Mouse (Mus musculus) large intestine, adult 2 months (tissue): ENCODE data around the gene Zfp13. TPM values are rescaled to one million over a fixed set of nuclear protein-coding genes. Genes with fewer than 3 reads are reported as not detected.
A peak's percentile ranks its signal among the peaks of the same experiment; 100 is the strongest.

Experiments used
- DNase-seq: peaks from one replicate; pipeline ENCODE4 v3.0.0-alpha.2; 2012; ENCODE audit warnings: low read depth, low spot score
- WGBS: fragments of 180-500 bp; shearing (Covaris S2); methylation state at CpG from one replicate; pipeline ENCODE4 v1.1.7; 2018; 5-methylcytosine and 5-hydroxymethylcytosine counted together
- polyA plus RNA-seq: library from polyadenylated mRNA; depleted of rRNA; stranded (reverse); fragments of >200 nt; gene quantifications from 2 replicates; pipeline ENCODE4 v1.2.3, GENCODE M21; 2012

The Zfp13 gene
- polyA plus RNA-seq, 1 experiment, result 4.4 TPM

DNA sequence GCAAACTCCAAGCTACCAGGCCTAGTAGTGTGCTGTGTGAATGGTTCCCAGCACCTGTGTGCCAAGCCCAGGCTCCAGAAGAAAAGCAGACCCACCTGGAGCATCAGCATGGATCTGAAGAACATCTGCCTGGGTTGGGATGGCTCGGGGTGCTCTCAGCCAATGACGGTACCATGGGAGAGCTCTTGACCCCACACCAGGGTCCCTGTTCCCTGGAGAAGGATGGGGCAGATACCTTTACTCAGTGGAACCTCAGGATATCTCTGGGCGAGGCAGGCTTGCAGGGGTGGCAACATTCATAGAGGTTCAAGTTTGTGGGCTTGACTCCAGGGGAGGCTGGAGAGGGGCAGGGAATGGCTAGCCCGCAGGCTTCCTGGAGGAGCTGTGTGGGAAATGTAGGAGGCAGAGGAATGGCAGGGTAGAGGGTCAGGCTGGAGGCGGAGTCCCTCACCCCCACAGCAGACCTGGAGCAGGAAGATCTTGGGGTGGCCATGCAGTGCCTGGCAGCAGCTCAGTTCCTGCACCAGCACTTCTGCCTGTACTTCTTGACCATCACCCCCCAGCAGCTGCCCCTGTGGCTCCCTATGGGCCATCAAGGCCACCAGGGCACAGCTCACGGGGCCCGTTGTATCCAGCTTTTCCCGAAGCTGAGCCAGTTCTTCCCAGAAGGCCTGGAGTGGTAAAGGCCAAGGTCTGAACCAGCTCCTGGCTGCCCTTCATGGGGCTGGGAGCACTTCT is 46.2 kb downstream of the Zfp13 start:
- DNase-seq, result no peak
- WGBS, result 91% methylated on average over 8 of the region's 8 CpGs

DNA sequence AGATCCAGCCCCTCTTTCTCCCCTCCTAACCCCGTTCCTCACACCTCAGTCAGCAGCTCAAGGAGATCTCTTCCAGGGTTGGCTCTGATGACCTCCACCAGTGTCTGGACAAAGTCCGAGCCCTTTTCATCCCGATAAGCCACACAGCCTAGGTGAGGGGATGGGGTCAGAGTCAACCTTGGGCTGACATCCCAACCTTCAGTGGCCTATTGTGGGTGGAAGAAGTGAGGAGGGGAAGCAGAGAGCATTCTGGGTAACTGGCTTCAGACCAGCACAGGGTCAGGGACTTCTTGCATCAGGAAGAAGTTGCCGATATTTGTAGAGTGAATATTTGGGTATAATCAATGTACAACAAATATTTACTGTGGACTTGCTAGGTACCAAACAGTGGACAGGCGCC is 47.3 kb downstream of the Zfp13 start:
- DNase-seq, result no peak
- 60% methylated on average over 5 of the region's 5 CpGs for WGBS

DNA sequence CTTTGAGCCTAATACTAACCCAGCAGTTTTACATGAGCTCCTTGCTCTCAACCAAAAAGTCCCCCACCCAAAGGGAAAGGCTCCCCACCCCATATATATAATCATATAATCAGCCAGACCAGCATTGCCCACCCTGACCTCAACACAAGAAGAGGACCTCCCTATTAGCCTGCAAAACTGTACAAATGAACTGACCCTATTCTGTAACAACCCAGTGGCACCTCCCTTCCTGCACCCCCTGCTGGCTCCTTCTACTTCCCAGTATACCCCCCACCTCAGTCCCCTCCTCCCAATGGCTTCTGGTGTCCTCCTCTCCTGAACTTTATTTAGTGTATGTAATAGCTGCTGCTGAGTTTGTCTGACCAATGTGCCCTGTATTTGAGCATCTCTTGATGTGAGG is 47.9 kb downstream of the Zfp13 start:
- no peak for DNase-seq

DNA sequence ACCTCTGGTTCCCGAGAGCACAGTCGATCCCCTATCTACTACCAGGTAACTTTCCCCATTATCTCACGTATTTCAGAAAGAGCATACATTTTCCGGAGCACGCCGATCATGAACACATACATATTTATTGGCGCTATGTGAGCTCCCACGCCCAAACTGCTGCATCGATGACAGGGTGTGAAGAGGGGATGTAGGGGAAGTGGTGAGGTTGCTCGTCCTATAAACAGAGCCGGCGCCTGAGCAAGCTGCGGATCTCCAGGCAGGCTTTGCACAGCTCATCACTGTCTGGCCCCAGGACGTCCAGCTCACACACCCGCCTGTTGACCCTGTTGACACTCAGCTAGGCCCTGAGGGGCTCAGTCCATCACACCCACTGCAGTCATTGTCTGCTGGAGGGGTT is 48.4 kb downstream of the Zfp13 start:
- WGBS, result under 1% methylated on average over 15 of the region's 15 CpGs
- no peak for DNase-seq

DNA sequence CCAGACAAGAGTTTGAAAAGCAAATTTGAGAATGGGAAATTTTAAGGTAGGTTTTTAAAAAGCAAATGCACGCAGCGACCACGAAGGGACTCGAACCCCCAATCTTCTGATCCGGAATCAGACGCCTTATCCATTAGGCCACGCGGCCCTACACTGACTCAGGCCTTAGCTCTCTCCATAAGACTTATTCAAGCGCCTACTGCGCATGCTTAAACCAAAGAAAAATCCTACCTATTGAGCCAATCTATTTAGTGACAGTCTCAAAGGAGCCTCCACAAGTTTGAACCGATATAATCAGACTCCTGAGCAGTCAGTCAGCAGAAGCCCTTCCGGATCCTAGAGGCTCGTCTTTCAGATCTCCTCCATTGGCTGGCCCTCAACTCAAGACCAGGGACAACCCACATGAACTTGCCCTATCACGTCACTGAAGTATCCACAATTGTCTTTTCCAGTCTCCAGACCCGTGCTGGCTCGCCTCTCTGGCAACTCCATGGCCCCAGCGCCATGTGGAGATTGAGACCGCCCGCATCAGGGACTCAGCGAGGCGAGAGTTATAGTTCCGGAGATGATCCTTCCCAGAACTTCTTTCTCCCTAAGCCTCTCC is 49.0 kb downstream of the Zfp13 start:
- 1% methylated on average over 22 of the region's 22 CpGs for WGBS

DNA sequence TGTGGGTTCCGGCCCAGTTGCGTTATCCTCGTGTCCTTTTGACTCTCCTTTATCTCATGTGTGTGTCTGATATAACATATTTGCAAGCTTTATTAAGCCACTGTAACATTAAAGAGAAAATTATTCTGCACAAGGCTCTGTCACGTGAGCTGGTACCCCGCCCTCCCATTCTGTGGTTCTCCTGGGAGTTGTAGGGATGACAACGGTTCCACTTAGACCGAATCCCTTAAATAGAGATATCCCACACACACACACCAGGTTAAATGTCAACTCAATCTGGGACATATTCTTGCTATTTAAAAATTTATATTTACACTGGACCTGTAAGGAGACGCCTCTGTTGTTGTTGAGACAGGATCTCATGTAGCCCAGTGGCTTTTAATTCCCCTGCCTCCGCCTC is 49.8 kb downstream of the Zfp13 start:
- no peak for DNase-seq
- WGBS, result 16% methylated on average over 9 of the region's 9 CpGs

More for the DNA sequence above, 49.0 kb downstream of the Zfp13 start:
- DNase-seq, result peak; percentile 76

DNA sequence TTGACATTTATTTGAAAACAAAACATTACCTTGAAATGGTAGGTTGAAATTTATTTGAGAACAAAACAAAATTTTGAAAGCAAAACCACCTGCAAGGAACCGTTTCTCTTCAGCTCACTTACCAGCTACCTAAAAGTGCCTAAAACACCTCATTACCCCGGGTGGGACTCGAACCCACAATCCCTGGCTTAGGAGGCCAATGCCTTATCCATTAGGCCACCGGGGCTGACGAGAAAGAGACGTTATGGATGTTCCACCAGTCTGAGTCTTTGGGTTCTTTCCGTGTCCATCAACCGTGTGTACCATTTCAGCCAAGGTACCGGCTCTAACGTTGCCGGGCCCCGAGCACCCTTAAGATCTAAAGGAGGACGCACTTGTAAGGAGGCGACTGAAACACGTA is 50.7 kb downstream of the Zfp13 start:
- 1% methylated on average over 15 of the region's 15 CpGs for WGBS
- DNase-seq, result peak; percentile 88

DNA sequence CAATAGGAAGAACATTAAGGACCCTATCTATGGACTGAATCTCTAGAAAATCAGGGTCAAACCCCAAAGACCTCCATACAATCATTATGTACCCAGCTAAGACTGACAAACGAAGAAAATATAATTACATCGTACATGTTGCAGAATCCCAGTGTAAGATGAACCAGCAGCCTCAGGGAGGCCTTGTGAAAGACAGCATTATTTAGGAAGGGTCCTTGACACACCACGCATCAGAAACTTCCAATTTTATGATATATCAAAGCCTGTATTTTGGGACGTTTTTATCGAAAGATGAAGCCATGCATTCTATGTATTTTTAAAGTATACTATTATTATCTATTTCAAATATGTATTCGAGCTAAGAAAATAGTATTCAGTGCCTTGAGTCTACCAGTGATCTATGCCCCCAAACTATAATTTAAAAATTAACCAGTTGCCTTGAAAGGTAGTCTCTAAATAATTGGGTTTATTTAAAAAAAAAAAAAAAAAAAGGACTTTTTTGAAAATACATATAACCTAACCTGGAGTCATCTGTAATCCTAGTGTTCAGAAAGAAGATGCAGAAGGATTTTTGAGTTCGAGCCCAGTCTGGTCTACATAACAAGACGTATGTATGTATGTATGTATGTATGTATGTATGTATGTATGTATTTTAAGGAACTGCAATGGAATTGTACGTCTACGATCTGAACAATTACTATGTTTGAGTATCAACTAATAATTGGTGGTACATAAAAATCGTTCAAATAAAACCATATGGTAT is 51.4 kb downstream of the Zfp13 start:
- WGBS, result 61% methylated on average over 11 of the region's 11 CpGs

DNA sequence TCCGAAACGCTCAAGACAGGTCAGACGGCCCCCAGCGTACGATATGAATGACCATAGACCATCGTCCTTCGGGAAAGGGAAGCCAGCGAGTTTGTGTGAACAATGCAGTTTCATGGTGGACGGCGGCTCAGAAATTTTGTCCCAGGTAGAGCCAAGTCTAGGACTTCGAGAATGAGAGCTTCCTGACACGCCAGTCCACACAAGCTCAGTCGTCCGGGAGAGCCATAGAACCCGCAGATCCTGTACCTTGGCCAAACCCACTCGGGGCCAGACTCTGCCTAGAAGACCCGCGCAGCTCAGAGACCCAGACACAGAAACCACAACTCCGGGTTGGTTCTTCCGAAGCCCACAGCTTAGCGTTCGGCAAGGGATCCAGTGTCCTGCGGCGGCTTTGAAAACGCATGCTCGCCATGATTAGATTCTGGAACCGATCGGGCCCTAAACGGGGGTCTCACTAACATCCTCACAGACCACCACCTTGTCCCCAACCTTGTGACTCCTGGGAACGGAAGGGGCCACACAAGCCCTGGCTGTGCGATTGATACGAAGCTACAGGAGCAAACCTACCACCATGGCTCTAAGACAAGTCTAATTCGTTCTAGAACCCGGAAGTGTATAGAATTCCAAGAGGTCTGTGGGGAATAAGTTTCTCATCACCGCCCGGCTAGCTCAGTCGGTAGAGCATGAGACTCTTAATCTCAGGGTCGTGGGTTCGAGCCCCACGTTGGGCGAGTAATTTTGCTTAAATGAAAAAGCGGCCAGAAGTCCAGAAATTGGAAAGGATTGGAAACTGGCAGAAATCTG is 52.4 kb downstream of the Zfp13 start:
- WGBS, result 1% methylated on average over 42 of the region's 42 CpGs
- DNase-seq, result peak; percentile 78

More for the DNA sequence above, 51.4 kb downstream of the Zfp13 start:
- DNase-seq, result no peak

DNA sequence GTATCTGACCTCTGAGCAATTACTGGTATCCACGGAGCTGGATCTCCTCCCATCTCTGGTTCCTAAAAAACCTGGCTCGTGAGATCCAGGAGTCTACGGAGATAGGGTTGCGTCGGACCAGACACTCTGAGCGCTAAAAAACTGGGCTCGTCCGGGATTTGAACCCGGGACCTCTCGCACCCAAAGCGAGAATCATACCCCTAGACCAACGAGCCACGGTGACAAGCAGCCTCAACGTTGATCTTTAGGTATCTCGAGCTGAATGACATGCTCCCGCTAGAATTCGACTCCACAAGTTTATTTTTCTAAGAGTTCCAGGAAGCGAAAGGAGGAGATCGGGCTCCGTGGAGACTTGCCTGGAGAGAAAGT is 53.0 kb downstream of the Zfp13 start:
- whole genome bisulfite sequencing, result under 1% methylated on average over 20 of the region's 20 CpGs
- DNase-seq, result no peak

DNA sequence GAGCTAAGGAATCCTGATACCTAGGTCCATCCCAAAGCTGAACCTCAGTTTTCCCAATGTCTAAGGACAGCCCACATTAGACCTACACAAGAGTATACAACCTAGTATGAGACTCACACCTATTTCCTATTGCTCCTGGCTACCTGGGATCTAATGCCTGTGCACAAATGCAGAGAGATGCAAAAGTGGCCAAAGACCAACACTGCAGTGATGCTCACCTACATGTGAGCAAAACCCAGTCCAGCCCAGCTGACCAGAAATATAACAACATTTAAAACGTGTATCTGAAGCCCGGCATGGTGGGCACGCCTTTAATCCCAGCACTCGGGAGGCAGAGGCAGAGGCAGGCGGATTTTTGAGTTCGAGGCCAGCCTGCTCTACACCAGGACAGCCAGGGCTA is 53.4 kb downstream of the Zfp13 start:
- no peak for DNase-seq
- 35% methylated on average over 6 of the region's 6 CpGs for WGBS

DNA sequence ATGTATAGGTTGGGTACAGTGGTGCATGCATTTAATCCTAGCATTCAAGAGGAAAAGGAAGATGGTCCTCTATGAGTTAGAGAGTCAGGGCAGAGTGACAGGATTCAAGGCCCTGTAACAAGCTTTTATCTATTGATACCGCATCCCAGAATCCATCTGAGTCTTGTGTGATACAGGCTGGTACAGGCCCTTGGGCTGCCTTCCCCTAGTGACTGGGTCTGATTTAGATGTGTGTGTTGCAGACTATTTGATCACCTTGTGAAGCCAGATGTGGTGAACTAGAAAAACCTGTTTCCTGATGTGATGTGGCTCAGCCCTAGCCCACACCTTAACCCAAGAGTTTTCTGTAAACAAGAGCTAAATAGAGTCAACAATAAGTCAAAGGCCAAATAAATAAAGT is 54.5 kb downstream of the Zfp13 start:
- DNase-seq, result no peak
- WGBS, result 92% methylated on average over 1 of the region's 1 CpGs

DNA sequence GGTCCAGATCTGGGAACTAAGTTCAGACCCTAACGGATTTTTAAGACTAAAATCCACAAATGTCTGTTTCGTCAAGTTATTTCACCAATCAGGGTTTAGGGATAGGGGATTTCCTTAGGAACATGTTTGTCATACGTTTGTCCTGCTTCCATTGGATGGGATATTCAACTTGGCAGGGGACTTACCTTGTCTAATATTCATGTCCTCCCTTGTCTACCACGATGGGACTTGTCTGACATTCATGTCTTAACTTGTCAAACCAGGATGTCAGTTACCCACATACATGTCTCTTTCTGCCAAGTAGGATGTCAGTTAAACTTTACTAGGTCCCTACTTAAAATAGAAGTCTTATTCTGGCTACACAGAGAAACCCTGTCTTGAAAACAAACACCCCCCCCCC is 55.3 kb downstream of the Zfp13 start:
- WGBS, result 37% methylated on average over 4 of the region's 4 CpGs
- DNase-seq, result no peak

DNA sequence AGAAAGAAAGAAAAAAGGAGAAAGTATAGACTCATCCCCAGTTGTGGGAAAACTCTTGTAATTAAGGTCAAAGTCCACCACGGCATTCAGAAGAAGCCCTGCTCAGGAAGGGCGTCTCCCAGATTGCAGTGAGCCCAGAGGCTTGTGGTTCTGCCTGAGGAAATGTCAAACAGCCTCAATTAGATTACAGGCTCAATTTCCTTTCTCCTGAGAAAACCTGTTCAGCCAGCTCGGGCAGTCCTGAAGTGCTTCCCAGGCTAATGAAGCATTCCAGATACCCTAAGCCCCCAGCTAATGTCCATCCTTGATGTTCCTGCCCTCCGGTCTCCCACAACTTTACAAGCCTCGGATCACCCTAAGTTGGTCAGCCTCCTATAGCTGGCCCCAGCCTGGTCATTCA is 56.0 kb downstream of the Zfp13 start:
- DNase-seq, result peak; percentile 88
- 21% methylated on average over 5 of the region's 5 CpGs for WGBS

DNA sequence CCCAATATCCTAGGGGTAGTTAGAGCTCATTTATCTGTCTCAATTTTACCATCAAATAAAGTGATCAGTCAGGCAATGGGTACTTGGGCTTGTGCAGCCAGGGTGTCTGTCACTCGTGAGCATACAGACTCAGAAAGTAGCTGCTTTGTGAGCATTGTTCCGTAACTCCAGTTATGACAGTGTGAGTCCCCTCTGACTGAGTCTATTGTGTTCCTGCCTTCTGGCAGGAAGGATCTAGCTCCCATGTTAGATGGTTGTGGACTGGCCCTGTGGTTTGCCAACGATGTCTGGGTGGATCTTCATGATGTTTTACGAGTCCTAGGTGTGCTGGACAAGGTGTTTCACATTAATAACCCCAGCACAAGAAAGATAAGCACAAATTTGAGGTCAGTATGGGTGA is 56.5 kb downstream of the Zfp13 start:
- DNase-seq, result no peak
- WGBS, result 14% methylated on average over 4 of the region's 4 CpGs

DNA sequence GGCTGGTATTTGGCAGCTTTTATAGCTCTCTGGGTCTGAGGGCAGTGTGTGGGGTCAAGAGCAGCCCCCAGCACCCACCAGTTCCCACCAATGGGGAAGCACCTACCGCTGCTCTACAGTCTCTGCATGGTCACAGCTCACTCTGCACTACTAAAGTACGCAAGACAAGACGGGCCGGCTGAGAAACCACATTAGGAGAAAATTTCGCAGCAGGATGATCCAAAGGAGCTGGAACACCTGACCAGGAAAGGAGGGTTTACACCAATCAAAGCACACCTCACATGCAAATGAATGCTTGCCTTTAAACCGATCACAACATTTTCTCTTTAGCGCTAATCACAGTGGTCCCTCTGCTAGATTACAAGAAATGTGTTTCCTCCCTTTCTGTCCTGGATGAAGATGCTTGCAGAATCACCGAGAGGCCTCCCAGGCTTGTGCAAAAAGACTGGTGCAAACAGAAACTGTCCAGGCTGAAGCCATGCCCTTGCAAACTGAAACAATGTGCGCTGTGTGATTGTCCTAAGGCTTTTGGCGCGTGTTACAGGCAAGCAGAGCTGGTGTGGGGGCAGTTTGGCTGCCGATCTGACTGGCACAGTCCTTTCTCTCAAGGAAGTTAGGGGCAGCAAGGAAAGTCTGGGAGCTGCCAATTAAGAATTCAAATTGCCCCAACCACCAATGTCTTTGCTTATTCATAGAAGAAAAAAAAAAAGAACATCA is 57.1 kb downstream of the Zfp13 start:
- 24% methylated on average over 12 of the region's 12 CpGs for WGBS

DNA sequence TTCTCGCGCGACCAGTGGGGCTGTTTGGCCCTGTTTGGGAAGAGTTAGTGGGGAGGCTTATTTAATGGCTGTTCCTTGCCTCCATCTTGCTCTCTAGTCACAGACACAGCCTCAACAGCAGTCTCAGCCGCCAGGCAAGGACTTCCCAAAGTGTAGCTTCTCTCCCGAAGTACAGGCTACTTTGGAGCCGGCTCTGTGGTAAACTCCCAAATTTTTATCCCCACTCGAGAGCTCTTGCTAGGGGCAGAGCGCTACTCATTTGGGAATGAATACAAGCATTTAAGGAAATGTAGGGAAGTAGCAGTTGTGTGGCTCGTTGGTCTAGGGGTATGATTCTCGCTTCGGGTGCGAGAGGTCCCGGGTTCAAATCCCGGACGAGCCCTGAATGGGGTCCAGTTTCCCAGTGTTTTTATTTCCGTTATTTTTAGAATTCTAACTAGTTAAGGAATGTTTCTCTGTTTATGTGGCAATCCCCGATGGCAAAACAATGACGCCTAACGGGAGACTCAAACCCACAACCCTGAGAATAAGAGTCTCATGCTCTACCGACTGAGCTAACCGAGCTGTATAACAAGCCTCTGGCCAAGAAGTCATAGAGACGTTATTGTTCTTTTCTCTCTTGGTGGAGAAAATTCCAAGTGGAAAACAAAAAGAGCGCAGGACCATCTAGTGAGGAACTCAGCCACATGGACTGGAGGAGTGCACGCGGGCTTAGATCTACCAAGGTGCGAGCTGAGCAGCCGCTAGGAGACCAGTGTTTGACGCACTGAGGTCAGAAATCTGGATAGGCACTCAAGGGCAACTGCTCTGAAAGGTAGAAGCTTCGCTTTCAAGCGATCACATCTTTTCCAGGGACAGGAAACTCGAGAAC is 58.4 kb downstream of the Zfp13 start:
- WGBS, result 73% methylated on average over 31 of the region's 31 CpGs
- DNase-seq, result no peak

More for the DNA sequence above, 57.1 kb downstream of the Zfp13 start:
- DNase-seq, result no peak

DNA sequence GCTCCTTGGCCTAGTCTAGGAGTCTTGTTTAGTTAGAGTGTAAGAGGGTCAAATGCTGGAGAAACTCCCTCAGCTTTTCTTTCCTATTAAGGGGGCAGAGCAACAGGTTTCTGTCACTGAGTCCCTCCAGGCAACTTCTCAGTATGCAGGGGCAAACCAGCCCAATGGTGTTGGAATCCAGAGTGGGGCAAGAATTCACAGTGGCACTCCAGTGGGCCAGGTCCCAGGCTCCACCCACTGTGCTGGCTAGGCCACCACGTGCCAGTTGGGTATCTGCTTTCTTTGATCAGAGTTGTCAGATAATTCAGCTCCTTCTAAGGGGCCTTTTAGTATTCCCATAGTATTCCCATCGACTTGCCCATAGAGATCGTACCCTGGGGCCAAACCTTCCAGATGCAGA is 59.2 kb downstream of the Zfp13 start:
- 67% methylated on average over 3 of the region's 3 CpGs for WGBS
- DNase-seq, result no peak

DNA sequence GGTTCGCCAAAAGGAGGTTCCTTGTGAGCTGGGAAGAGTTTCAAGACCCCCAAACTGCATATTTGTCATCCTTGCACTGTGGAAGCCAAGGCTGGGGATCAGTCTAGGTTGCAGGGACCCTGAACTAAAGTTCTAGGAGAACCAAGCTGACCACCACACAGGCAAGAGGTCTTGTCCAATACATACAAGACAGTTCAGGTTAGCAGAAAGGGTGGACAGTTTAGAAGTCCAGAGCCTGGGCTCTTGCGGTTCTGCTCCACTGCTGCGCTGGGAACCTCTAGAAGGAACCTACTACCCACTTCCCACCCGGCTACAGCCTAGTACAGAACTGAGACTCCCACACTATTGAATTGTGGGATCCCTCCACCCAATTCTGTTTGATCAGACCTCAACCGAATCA is 59.7 kb downstream of the Zfp13 start:
- WGBS, result 94% methylated on average over 5 of the region's 5 CpGs
- no peak for DNase-seq
